Mouse (Mus musculus) liver, adult 2 months (tissue): ENCODE data around the gene Trdn. TPM values are rescaled to one million over a fixed set of nuclear protein-coding genes. Genes with fewer than 3 reads are reported as not detected.

Experiments used
- DNase-seq: peaks from one replicate; pipeline ENCODE4 v3.0.0-alpha.2; 2011; ENCODE audit warnings: low read depth, low spot score; ENCODE audit errors: extremely low read depth
- H3K27ac ChIP-seq: fragments of 200-500 bp; replicated peaks from 2 replicates; pipeline ENCODE4 v1.5.1; 2012; ENCODE audit warnings: low read depth, mild to moderate bottlenecking, control low read depth, inconsistent platforms, low read length; ENCODE audit not compliant: insufficient read depth
- H3K27me3 ChIP-seq: fragments of 200-500 bp; 2 replicates; pipeline ENCODE4 v1.6.1; 2012; ENCODE audit warnings: mild to moderate bottlenecking, moderate library complexity, low read length, inconsistent platforms; ENCODE audit not compliant: control insufficient read depth, insufficient read depth
- H3K36me3 ChIP-seq: fragments of 200-500 bp; 2 replicates; pipeline ENCODE4 v1.6.1; 2012; ENCODE audit warnings: low read length, inconsistent platforms; ENCODE audit not compliant: control insufficient read depth, insufficient read depth
- H3K4me1 ChIP-seq: fragments of 200-500 bp; 2 replicates; pipeline ENCODE4 v1.6.1; 2011; ENCODE audit warnings: low read length; ENCODE audit not compliant: control insufficient read depth, insufficient read depth
- H3K4me3 ChIP-seq: fragments of 200-500 bp; 2 replicates; pipeline ENCODE4 v1.5.1; 2011; ENCODE audit warnings: low read depth, mild to moderate bottlenecking, control low read depth, low read length, moderate library complexity; ENCODE audit not compliant: insufficient read depth
- H3K79me2 ChIP-seq: fragments of 200-500 bp; 2 replicates; pipeline ENCODE4 v1.6.1; 2012; ENCODE audit warnings: inconsistent platforms, mild to moderate bottlenecking, low read length, moderate library complexity; ENCODE audit not compliant: control insufficient read depth, insufficient read depth
- H3K9ac ChIP-seq: fragments of 200-500 bp; 2 replicates; pipeline ENCODE4 v1.6.1; 2012; ENCODE audit warnings: low read depth, mild to moderate bottlenecking, control low read depth, inconsistent platforms, low read length
- CTCF ChIP-seq: fragments of 200-500 bp; IDR thresholded peaks from 2 replicates; pipeline ENCODE4 v1.5.1; 2011; ENCODE audit warnings: low read depth, low read length, control low read depth
- POLR2A ChIP-seq: fragments of 200-500 bp; IDR thresholded peaks from 2 replicates; pipeline ENCODE4 v1.6.1; 2011; ENCODE audit warnings: low read length, control low read depth; ENCODE audit not compliant: insufficient read depth; ENCODE audit errors: extremely low read depth
- WGBS: fragments of 180-500 bp; shearing (Covaris S2); methylation state at CpG from one replicate; pipeline ENCODE4 v1.1.7; 2018; 5-methylcytosine and 5-hydroxymethylcytosine counted together
- polyA plus RNA-seq: library from polyadenylated mRNA; depleted of rRNA; stranded (reverse); fragments of >200 nt; gene quantifications from 2 replicates; pipeline ENCODE4 v1.2.3, GENCODE M21; 2012; rRNA removed
- total RNA-seq: library from RNA; depleted of rRNA; stranded (reverse); fragments of >200 nt; gene quantifications from 2 replicates; pipeline ENCODE4 v1.2.3, GENCODE M21; 2014; rRNA removed

The Trdn gene
- total and polyA plus RNA-seq, 2 experiments, result 0.18 TPM; not detected in 1

DNA sequence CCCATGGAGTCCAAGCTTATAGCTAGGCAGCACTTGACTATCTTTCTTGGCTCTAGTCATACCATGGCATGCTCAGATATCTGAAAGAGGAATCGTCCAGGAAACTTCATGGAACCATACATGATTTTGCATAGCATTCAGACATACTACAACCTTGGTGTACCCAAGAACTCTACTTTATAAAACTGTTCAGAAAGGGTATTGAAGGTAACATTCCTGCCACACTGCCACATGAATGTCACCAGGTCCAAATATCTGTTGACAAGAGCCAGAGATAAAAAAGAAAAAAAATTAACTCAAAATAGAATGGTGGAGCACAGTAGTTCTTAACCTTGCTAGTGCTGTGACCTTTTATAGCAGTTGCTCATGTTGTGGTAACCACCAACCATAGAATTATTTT is 175.8 kb downstream of the Trdn start:
- no peak overlapping the region for H3K27ac ChIP-seq
- no peak overlapping the region for H3K9ac ChIP-seq
- H3K27me3 ChIP-seq, result no peaks in the 10 kb centered on the region
- no peak overlapping the region for H3K4me3 ChIP-seq
- H3K36me3 ChIP-seq, result no peaks in the 10 kb centered on the region
- DNase-seq, result no peak
- no peaks in the 10 kb centered on the region for H3K4me1 ChIP-seq
- TF ChIP-seq CTCF, result no peak
- no peak for TF ChIP-seq POLR2A
- 23% methylated on average over 1 of the region's 1 CpGs for WGBS
- no peaks in the 10 kb centered on the region for H3K79me2 ChIP-seq

DNA sequence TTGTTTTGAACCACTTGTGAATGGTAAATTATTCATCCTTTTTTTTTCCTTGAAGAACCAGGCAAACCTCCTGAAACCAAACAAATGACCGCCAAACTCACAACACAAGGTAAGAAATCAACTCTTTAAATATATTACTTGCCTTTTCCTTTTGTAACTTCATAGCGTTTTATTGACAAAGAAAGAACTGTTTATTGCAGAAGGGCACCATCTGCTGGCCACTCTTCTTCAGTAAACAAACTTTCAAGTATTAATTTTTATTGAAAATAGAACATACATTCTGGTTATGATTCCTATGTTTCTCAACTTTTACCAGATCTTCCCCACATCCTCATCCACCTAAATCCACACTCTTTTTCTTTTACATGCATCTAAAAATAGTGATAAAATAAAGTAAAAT is 224.6 kb downstream of the Trdn start:
- 26% methylated on average over 2 of the region's 2 CpGs for WGBS
- peak; percentile 17 for DNase-seq
- H3K4me3 ChIP-seq, result no peak overlapping the region
- H3K36me3 ChIP-seq, result no peaks in the 10 kb centered on the region
- no peaks in the 10 kb centered on the region for H3K27me3 ChIP-seq
- no peak overlapping the region for H3K9ac ChIP-seq
- TF ChIP-seq POLR2A, result no peak
- TF ChIP-seq CTCF, result no peak
- no peak overlapping the region for H3K27ac ChIP-seq
- no peaks in the 10 kb centered on the region for H3K79me2 ChIP-seq
- H3K4me1 ChIP-seq, result no peaks in the 10 kb centered on the region

DNA sequence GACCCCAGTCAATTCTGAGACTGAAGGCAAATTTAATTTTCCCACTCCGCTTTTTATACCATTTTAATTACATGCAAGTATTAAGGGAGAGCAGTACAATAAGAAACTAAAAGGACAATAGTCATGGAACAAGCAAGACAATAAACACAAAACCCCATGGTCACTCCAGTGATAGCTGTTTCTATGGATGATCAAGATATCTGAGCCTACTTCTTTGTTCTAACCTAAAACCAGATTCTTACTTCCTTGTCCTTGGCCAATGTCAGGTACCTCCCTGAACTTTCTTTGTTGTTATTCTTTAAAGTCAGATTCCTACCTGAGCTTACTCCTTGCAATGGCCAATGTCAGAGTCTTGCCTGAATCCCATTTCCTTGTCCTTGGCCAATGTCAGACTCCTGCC is 272.7 kb downstream of the Trdn start:
- TF ChIP-seq CTCF (no peak), POLR2A (no peak)
- Histone ChIP-seq H3K9ac (no peak overlapping the region), H3K4me3 (no peak overlapping the region), H3K79me2 (no peaks in the 10 kb centered on the region), H3K36me3 (no peaks in the 10 kb centered on the region), H3K4me1 (no peaks in the 10 kb centered on the region), H3K27me3 (no peaks in the 10 kb centered on the region), H3K27ac (no peak overlapping the region)
- DNase-seq, result no peak
- WGBS, result 68% methylated on average over 1 of the region's 1 CpGs

DNA sequence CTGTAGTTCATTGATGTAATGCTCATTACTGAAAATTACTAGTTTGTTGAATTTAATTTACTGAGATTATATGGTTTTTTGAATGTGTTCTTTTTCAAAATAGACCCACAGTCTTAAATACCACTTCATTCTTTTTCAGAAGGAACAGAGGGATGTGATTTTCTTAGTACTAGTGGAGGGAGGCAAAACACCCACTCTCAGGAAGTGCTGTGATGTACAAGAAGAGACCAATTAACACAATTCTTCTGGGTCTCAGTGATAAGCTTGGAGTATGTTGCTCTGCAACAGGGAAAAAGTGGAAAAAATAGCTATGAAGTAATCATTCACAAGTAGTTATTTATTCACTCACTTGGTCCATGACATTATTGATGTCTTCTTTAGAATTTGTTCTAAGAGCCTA is 286.2 kb downstream of the Trdn start:
- H3K79me2 ChIP-seq, result no peaks in the 10 kb centered on the region
- H3K27me3 ChIP-seq, result no peaks in the 10 kb centered on the region
- no peak for DNase-seq
- no peaks in the 10 kb centered on the region for H3K36me3 ChIP-seq
- no peak overlapping the region for H3K27ac ChIP-seq
- H3K4me1 ChIP-seq, result no peaks in the 10 kb centered on the region
- no peak overlapping the region for H3K4me3 ChIP-seq
- H3K9ac ChIP-seq, result no peak overlapping the region
- TF ChIP-seq CTCF (no peak), POLR2A (no peak)

DNA sequence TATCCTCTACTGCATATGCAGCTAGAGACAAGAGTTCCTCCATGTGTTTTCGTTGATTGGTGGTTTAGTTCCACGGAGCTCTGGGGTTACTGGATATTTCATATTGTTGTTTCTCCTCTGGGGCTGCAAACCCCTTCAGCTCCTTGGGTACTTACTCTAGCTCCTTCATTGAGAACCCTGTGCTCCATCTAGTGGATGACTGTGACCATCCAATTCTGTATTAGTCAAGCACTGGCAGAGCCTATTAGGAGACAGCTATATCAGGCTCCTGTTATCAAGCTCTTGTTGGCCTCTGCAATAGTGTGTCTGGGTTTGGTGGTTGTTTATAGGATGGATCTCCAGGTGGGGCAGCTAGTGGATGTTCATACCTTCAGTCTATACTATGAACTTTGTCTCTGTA is 290.2 kb downstream of the Trdn start:
- Histone ChIP-seq H3K79me2 (no peaks in the 10 kb centered on the region), H3K27ac (no peak overlapping the region), H3K4me3 (no peak overlapping the region), H3K9ac (no peak overlapping the region), H3K36me3 (no peaks in the 10 kb centered on the region), H3K27me3 (no peaks in the 10 kb centered on the region), H3K4me1 (no peaks in the 10 kb centered on the region)
- no peak for TF ChIP-seq CTCF
- no peak for TF ChIP-seq POLR2A
- no peak for DNase-seq
- WGBS, result 59% methylated on average over 2 of the region's 2 CpGs

DNA sequence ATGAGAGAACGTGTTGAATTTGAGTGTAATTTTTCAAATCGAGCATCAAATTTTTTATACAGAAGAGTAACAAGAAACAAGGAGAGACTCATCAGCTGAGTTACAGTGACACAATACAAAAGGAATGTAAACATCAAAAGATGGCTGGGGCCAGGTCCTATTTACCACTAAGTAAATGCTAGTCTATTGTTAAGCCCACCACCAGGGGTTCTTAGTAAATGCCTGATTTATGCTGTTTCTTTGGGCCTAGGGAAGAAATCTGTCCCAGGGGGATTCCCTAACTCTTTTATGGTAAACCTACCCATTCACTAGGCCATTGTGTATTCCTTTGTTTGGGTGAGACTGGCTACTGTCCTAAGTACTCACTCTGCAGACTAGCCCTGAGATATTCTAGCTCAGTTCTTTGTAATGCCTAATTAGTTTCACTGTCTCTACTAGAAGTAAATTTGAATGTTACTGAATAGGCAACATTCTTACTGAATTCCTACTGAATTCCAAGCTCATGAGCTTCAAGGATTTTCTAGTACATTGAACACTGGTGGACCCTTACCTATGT is 295.2 kb downstream of the Trdn start:
- Histone ChIP-seq H3K36me3 (no peaks in the 10 kb centered on the region), H3K27me3 (no peaks in the 10 kb centered on the region), H3K27ac (no peak overlapping the region), H3K79me2 (no peaks in the 10 kb centered on the region), H3K9ac (no peak overlapping the region), H3K4me1 (no peaks in the 10 kb centered on the region), H3K4me3 (no peak overlapping the region)
- no peak for DNase-seq
- 68% methylated on average over 2 of the region's 2 CpGs for WGBS
- TF ChIP-seq POLR2A (no peak), CTCF (no peak)

Other genes with a start within 250 kb of the Trdn start
- gene Nkain2, start 190.1 kb upstream of the Trdn start, total RNA-seq, result 0.47 and 0.55 TPM in 2 replicates
- gene Nkain2, start 190.1 kb upstream of the Trdn start, polyA plus RNA-seq, result 0.07 and 0.23 TPM in 2 replicates